Mouse (Mus musculus) heart, embryonic 14.5 days (tissue): ENCODE results near the gene Peg10. TPM values are rescaled to one million over a fixed set of nuclear protein-coding genes. Genes with fewer than 3 reads are reported as not detected.
"Not testable (repeated sequence)": the region's sequence is repeated elsewhere in the genome, so short reads cannot be mapped to it uniquely, and the experiment has no call there.

Source experiments
- ATAC-seq: fragments of 200-750 bp; cut with Nextera tagmentation; 2 replicates; pipeline ENCODE4 v1.8.0; 2017; ENCODE audit warnings: low read depth, moderate TSS enrichment; ENCODE audit not compliant: insufficient number of reproducible peaks, insufficient read depth, low FRiP score
- H3K27ac ChIP-seq, 2 experiments: fragments of 200-500 bp in 1 of 2; fragments of 300-500 bp in 1 of 2; sonication (generic) in 1 of 2; replicated peaks in 1 of 2; 2 replicates each; pipeline ENCODE4 v1.5.1; 2012 to 2014; ENCODE audit warnings: low read depth in 2 of 2, low read length in 2 of 2, control low read depth in 1 of 2, mild to moderate bottlenecking in 1 of 2, mixed read lengths in 1 of 2; ENCODE audit not compliant: control insufficient read depth in 1 of 2, insufficient read depth in 1 of 2
- H3K27me3 ChIP-seq: fragments of 300-500 bp; sonication (generic); 2 replicates; pipeline ENCODE4 v1.6.1; 2014; ENCODE audit warnings: mild to moderate bottlenecking, low read length, control low read depth; ENCODE audit not compliant: control insufficient read depth, insufficient read depth
- H3K36me3 ChIP-seq: fragments of 300-500 bp; sonication (generic); 2 replicates; pipeline ENCODE4 v1.6.1; 2014; ENCODE audit warnings: mild to moderate bottlenecking, control low read depth, low read length, mixed read lengths; ENCODE audit not compliant: control insufficient read depth, insufficient read depth
- H3K4me1 ChIP-seq, 2 experiments: fragments of 200-500 bp in 1 of 2; fragments of 300-500 bp in 1 of 2; sonication (generic) in 1 of 2; 2 replicates each; pipeline ENCODE4 v1.6.1; 2012 to 2014; ENCODE audit warnings: low read length in 2 of 2, control low read depth in 1 of 2, mixed read lengths in 1 of 2; ENCODE audit not compliant: control insufficient read depth in 2 of 2, insufficient read depth in 2 of 2
- H3K4me2 ChIP-seq: fragments of 300-500 bp; sonication (generic); 2 replicates; pipeline ENCODE4 v1.6.1; 2014; ENCODE audit warnings: mild to moderate bottlenecking, low read length
- H3K4me3 ChIP-seq, 2 experiments: fragments of 200-500 bp in 1 of 2; fragments of 300-500 bp in 1 of 2; sonication (generic) in 1 of 2; 2 replicates each; pipeline ENCODE4 v1.5.1; 2012 to 2014; ENCODE audit warnings: low read length in 2 of 2, mild to moderate bottlenecking in 2 of 2, control low read depth in 1 of 2, low read depth in 1 of 2, moderate library complexity in 1 of 2; ENCODE audit not compliant: control insufficient read depth in 1 of 2, insufficient read depth in 1 of 2
- H3K9ac ChIP-seq: fragments of 300-500 bp; sonication (generic); 2 replicates; pipeline ENCODE4 v1.6.1; 2014; ENCODE audit warnings: mild to moderate bottlenecking, low read length
- H3K9me3 ChIP-seq: fragments of 300-500 bp; sonication (generic); 2 replicates; pipeline ENCODE4 v1.6.1; 2016; ENCODE audit warnings: low read length, control low read depth; ENCODE audit not compliant: control insufficient read depth
- WGBS: fragments of 180-500 bp; shearing (Covaris S2); extraction: QIAGEN DNeasy Blood & Tissue Kit; methylation state at CpG from one replicate; pipeline ENCODE4 v1.1.7; 2014; 5-methylcytosine and 5-hydroxymethylcytosine counted together
- polyA plus RNA-seq: library from polyadenylated mRNA; unstranded; fragments of >200 nt; fragmentation: Nextera tagmentation; extraction: Ambion mirVana; gene quantifications from 2 replicates; pipeline ENCODE4 v1.2.1, GENCODE M21; 2014

The Peg10 gene
- polyA plus RNA-seq, 1 experiment from 2014 or later, result 2.9 TPM

DNA sequence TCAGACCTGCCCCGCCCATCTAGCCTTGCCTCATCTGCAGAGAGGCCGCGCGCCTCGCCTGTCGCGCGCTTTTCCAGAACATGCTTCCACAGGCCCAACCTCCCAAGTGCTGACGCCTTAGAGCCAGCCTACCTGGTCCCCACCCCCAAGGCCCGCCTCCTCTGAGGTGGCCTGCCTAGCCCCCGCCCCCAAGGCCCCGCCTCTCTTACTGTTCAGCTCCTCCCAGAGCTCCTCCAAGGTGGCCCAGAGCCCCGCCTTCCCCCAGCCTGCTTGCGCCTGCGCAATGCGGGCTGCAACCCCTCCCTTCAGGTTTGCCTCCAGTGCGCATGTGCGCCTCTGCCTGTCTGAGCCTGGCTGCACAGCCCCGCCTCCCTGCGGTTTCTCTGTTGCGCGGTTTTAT, 2.0 kb downstream of the Peg10 start:
- no peak overlapping the region for H3K9ac ChIP-seq
- H3K4me2 ChIP-seq, result peak overlapping the region; percentile 64
- H3K4me1 ChIP-seq, result no peaks in the 10 kb centered on the region
- 57% methylated on average over 14 of the region's 22 CpGs for whole genome bisulfite sequencing
- peaks cover 19% of the 10 kb centered on the region for H3K9me3 ChIP-seq
- peak; percentile 95 for ATAC-seq
- H3K27me3 ChIP-seq, result no peaks in the 10 kb centered on the region
- H3K36me3 ChIP-seq, result no peaks in the 10 kb centered on the region
- H3K27ac ChIP-seq, result no peak overlapping the region
- H3K4me3 ChIP-seq, result peak overlapping the region; percentile 38 to 53; a peak in 2 of 4 replicates

DNA sequence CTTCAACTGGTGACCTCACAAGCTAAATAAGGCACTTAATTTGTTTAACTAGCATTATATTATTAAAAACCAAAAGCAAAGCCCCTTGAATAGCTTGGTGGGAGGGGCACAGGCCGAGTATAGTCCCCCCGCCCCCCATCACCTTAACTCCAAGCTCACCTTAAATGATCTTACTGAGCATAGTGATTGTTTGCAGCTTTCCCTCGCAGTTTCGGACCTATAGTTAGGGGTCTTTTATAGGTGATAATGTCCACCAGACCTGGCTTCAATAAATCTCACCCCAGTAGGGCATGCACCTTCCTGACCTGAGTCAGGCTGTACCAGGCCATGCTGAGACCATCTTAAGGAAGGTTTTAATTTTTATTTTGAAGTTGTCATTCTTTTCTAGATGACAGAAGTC, 4.2 kb downstream of the Peg10 start:
- no peak overlapping the region for H3K4me2 ChIP-seq
- H3K4me3 ChIP-seq, result no peak overlapping the region
- 83% methylated on average over 4 of the region's 4 CpGs for WGBS
- peaks cover 26% of the 10 kb centered on the region for H3K9me3 ChIP-seq
- H3K36me3 ChIP-seq, result 0 out of 2 replicates have a peak, but pooled peaks cover 3% of the 10 kb centered on the region
- no peak overlapping the region for H3K9ac ChIP-seq
- no peaks in the 10 kb centered on the region for H3K4me1 ChIP-seq
- no peak overlapping the region for H3K27ac ChIP-seq
- no peaks in the 10 kb centered on the region for H3K27me3 ChIP-seq
- no peak for ATAC-seq

DNA sequence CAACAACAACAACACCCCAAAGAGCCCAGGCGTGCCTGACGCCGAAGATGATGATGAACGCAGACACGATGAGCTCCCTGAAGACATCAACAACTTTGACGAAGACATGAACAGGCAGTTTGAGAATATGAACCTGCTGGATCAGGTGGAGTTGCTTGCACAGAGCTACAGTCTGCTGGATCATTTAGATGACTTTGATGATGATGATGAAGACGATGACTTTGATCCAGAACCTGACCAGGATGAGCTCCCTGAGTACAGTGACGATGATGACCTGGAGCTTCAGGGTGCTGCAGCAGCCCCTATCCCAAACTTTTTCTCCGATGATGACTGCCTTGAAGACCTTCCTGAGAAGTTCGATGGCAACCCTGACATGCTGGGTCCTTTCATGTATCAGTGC, 7.2 kb downstream of the Peg10 start:
- H3K9me3 ChIP-seq, result peaks cover 8% of the 10 kb centered on the region; the same call in 1 of the 2 replicates
- ATAC-seq, result no peak
- no peak overlapping the region for H3K27ac ChIP-seq
- no peak overlapping the region for H3K9ac ChIP-seq
- no peak overlapping the region for H3K4me2 ChIP-seq
- H3K36me3 ChIP-seq, result 0 out of 2 replicates have a peak, but pooled peaks cover 3% of the 10 kb centered on the region
- WGBS, result 90% methylated on average over 10 of the region's 10 CpGs
- no peaks in the 10 kb centered on the region for H3K27me3 ChIP-seq
- H3K4me1 ChIP-seq, result no peaks in the 10 kb centered on the region
- no peak overlapping the region for H3K4me3 ChIP-seq

DNA sequence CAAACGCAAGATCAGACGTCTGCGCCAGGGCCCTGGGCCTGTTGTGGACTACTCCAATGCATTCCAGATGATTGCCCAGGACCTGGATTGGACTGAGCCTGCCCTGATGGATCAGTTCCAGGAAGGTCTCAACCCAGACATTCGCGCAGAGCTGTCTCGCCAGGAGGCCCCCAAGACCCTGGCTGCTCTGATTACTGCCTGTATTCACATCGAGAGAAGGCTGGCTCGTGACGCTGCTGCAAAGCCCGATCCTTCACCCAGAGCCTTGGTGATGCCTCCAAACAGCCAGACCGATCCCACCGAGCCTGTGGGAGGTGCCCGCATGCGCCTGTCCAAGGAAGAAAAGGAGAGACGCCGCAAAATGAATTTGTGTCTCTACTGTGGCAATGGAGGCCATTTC, 7.8 kb downstream of the Peg10 start:
- Histone ChIP-seq H3K27ac (no peak overlapping the region), H3K4me2 (no peak overlapping the region), H3K4me1 (no peaks in the 10 kb centered on the region), H3K36me3 (0 out of 2 replicates have a peak, but pooled peaks cover 3% of the 10 kb centered on the region), H3K9me3 (peaks cover 8% of the 10 kb centered on the region; the same call in 1 of the 2 replicates), H3K27me3 (no peaks in the 10 kb centered on the region), H3K9ac (no peak overlapping the region), H3K4me3 (no peak overlapping the region)
- 92% methylated on average over 16 of the region's 16 CpGs for WGBS
- ATAC-seq, result no peak

DNA sequence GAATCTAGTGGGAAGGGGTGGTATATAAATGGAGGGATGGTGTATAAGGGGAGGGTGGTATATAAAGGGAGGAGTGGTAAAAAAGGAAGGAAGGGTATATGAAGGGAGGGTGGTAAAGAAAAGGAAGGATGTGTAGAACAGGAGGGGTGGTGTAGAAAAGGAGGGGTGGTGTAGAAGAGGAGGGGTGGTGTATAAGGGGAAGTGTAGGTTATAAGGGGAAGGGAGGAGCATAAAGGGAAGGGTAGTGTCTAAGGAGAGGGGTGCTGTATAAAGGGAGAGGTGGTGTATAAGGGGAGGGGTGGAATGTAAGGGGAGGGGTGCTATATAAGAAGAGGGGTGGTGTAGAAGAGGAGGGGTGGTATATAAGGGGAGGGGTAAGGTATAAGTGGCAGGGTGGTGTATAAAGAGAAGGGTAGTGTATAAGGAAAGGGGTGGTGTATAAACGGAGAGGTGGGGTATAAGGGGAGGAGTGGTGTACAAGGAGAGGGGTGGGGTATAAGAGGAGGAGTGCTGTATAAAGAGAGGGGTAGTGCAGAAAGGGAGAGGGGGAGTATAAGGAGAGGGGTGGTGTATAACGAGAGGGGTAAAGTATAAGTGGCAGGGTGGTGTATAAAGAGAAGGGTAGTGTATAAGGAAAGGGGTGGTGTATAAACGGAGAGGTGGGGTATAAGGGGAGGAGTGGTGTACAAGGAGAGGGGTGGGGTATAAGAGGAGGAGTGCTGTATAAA, 14.5 kb downstream of the Peg10 start:
- not testable (repeated sequence) for H3K4me2 ChIP-seq, H3K4me3 ChIP-seq, ATAC-seq, H3K27ac ChIP-seq, H3K4me1 ChIP-seq, H3K27me3 ChIP-seq, H3K9me3 ChIP-seq, H3K36me3 ChIP-seq, H3K9ac ChIP-seq
- WGBS, result 46% methylated on average over 3 of the region's 3 CpGs

DNA sequence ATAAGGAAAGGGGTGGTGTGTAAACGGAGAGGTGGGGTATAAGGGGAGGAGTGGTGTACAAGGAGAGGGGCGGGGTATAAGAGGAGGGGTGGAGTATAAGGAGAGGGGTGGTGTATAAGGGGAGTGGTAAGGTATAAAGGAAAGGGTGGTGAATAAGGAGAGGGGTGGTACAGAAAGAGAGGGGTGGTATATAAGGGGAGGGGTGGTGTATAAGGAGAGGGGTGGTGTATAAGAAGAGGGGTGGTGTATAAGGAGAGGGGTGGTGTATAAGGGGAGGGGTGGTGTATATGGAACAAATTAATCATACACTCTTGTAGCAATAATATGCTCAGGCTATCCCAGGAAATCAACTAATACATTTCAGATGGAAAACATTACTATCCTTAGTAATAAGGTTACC, 15.1 kb downstream of the Peg10 start:
- Histone ChIP-seq H3K4me1 (no peaks in the 10 kb centered on the region), H3K9ac (no peak overlapping the region), H3K4me3 (no peak overlapping the region), H3K36me3 (no peaks in the 10 kb centered on the region), H3K27ac (no peak overlapping the region), H3K4me2 (no peak overlapping the region), H3K9me3 (no peaks in the 10 kb centered on the region), H3K27me3 (no peaks in the 10 kb centered on the region)
- peak; percentile 96 for ATAC-seq
- 44% methylated on average over 2 of the region's 2 CpGs for WGBS

DNA sequence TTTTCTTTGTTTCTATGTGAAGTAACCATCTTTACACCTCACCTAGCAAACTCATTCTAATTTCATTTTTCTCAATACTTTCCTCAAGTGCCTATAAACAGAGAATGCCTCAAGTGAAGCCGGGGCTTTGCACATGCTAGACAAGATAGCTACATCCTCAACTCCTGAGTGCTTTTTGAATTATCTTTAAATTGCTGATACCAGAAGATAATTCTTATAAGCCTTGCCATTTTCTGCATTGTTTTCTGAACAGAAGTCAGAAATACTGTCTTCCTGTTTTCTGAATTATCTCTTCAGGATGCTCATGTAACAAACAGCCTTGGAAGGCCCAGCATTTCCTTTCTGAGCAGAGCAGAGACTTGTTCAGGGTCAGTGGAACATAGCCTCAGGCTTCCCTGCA, 49.2 kb downstream of the Peg10 start:
- no peak overlapping the region for H3K4me2 ChIP-seq
- no peak overlapping the region for H3K9ac ChIP-seq
- no peaks in the 10 kb centered on the region for H3K36me3 ChIP-seq
- H3K27me3 ChIP-seq, result no peaks in the 10 kb centered on the region
- H3K27ac ChIP-seq, result no peak overlapping the region
- H3K4me1 ChIP-seq, result no peaks in the 10 kb centered on the region
- H3K4me3 ChIP-seq, result no peak overlapping the region
- ATAC-seq, result no peak
- no peaks in the 10 kb centered on the region for H3K9me3 ChIP-seq
- 59% methylated on average over 1 of the region's 1 CpGs for WGBS

DNA sequence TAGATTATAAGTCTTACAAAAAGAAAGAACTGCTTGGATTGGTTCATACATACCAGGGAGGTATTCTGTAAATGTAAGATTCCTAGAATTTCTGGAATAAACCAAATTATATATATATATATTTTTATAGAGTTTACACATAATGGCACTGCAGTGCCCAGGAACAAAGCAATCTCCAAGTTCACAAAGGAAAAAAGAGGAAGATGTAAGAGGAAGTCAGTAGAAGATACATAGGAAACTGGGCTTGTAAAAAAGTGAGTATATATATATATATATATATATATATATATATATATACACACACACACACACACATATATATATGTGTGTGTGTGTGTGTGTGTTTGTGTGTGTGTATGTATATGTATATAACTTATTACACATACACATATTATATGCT, 50.2 kb downstream of the Peg10 start:
- not testable (repeated sequence) for H3K36me3 ChIP-seq, H3K9me3 ChIP-seq, H3K27ac ChIP-seq, ATAC-seq, H3K4me2 ChIP-seq, H3K4me1 ChIP-seq, H3K9ac ChIP-seq, H3K27me3 ChIP-seq, H3K4me3 ChIP-seq
